In genomic region chr13:58590630-58591029, GRCm38 (mm10) we compare ENCODE assay signal across 9 mouse cellular contexts. TPM values are rescaled to one million over a fixed set of nuclear protein-coding genes. Genes with fewer than 3 reads are reported as not detected.
DNase-seq lines count a peak whose midpoint lies in the region; ATAC-seq and TF ChIP-seq lines count a peak whose summit lies in the region.
"Had no signal": no experiment of that assay in that cellular context is flagged by ENCODE, and none has a peak within 500 bp of the region (broad histone marks: within the 10 kb centered on the region; RNA-seq: fewer than 3 reads in every experiment).

No protein-coding gene starts in this region.

- H3K4me1 ChIP-seq in forebrain, embryonic 14.5 days (ENCODE audit: control insufficient read depth, insufficient read depth, low read length) = peaks cover 5% of the 10 kb centered on the region
- peaks cover 12% of the 10 kb centered on the region for H3K4me1 ChIP-seq in forebrain, embryonic 10.5 days
- H3K4me1 ChIP-seq in neural tube, embryonic 15.5 days = peaks cover 7% of the 10 kb centered on the region; the same call in 1 of the 2 replicates
- H3K4me1 ChIP-seq in lung, embryonic 14.5 days (ENCODE audit: insufficient read depth) = no peaks in the 10 kb centered on the region; the same call in 1 of the 2 replicates
- H3K4me1 ChIP-seq: heart, embryonic 15.5 days had no signal

- WGBS in forebrain, embryonic 14.5 days = 46% methylated on average over 6 of the region's 6 CpGs
- 50% methylated on average over 6 of the region's 6 CpGs for WGBS in forebrain, embryonic 10.5 days
- 43% methylated on average over 6 of the region's 6 CpGs for WGBS in neural tube, embryonic 15.5 days
- 43% methylated on average over 6 of the region's 6 CpGs for WGBS in lung, embryonic 14.5 days

- no peaks in the 10 kb centered on the region for H3K9me3 ChIP-seq in forebrain, embryonic 14.5 days (replicated peaks; ENCODE audit: control insufficient read depth, low read length)
- no peaks in the 10 kb centered on the region for H3K9me3 ChIP-seq in forebrain, embryonic 10.5 days
- no peaks in the 10 kb centered on the region for H3K9me3 ChIP-seq in neural tube, embryonic 15.5 days (replicated peaks)
- H3K9me3 ChIP-seq in lung, embryonic 14.5 days (ENCODE audit: low read depth, low read length) = no peaks in the 10 kb centered on the region
- H3K9me3 ChIP-seq: heart, embryonic 15.5 days had no signal

- no peaks in the 10 kb centered on the region for H3K36me3 ChIP-seq in forebrain, embryonic 14.5 days (ENCODE audit: control insufficient read depth, insufficient read depth, low read length)
- no peaks in the 10 kb centered on the region for H3K36me3 ChIP-seq in forebrain, embryonic 10.5 days (replicated peaks)
- no peaks in the 10 kb centered on the region for H3K36me3 ChIP-seq in neural tube, embryonic 15.5 days
- no peaks in the 10 kb centered on the region for H3K36me3 ChIP-seq in lung, embryonic 14.5 days (ENCODE audit: insufficient read depth)
- H3K36me3 ChIP-seq: heart, embryonic 15.5 days had no signal

- no peak overlapping the region for H3K4me2 ChIP-seq in forebrain, embryonic 14.5 days (ENCODE audit: low read length)
- no peak overlapping the region for H3K4me2 ChIP-seq in neural tube, embryonic 15.5 days
- no peak overlapping the region for H3K4me2 ChIP-seq in lung, embryonic 14.5 days
- H3K4me2 ChIP-seq: heart, embryonic 15.5 days had no signal

- no peak for ATAC-seq in forebrain, embryonic 14.5 days
- no peak for ATAC-seq in neural tube, embryonic 15.5 days (ENCODE audit: low FRiP score)
- ATAC-seq in hematopoietic stem cell, adult 5-6 weeks (replicated peaks in 1 of 2; ENCODE audit: insufficient read depth in 1 of 2, low FRiP score in 2 of 2, low TSS enrichment in 1 of 2, low read depth in 1 of 2, poor library complexity in 2 of 2, severe bottlenecking in 2 of 2) = peak; percentile 50 to 54; a peak in 1 of 4 replicates
- no peak for ATAC-seq in lung, embryonic 14.5 days (ENCODE audit: insufficient read depth)

- DNase-seq in forebrain, embryonic 14.5 days (ENCODE audit: low spot score) = peak; percentile 61
- no peak for DNase-seq in forebrain, embryonic 10.5 days (ENCODE audit: extremely low spot score, low spot score)
- DNase-seq in neural tube, embryonic 10.5 days (ENCODE audit: extremely low spot score, low spot score) = peak; percentile 51
- DNase-seq in c-Kit-positive CD71-negative TER-119-negative erythroid progenitor cells, embryonic 14.5 days (ENCODE audit: low read depth) = peak; percentile 50
- peak; percentile 73 for DNase-seq in lung, embryonic 14.5 days
- DNase-seq in testis, postnatal 10 days (ENCODE audit: low spot score) = peak; percentile 82

- H3K4me3 ChIP-seq in forebrain, embryonic 14.5 days (ENCODE audit: low read depth, low read length) = no peak overlapping the region
- H3K4me3 ChIP-seq in forebrain, embryonic 10.5 days = no peak overlapping the region
- no peak overlapping the region for H3K4me3 ChIP-seq in neural tube, embryonic 15.5 days (replicated peaks)
- no peak overlapping the region for H3K4me3 ChIP-seq in lung, embryonic 14.5 days (ENCODE audit: low read depth, low read length)
- H3K4me3 ChIP-seq: heart, embryonic 15.5 days had no signal

- H3K27ac ChIP-seq in forebrain, embryonic 14.5 days (ENCODE audit: low read depth, low read length) = no peak overlapping the region
- no peak overlapping the region for H3K27ac ChIP-seq in forebrain, embryonic 10.5 days
- no peak overlapping the region for H3K27ac ChIP-seq in neural tube, embryonic 15.5 days (replicated peaks)
- no peak overlapping the region for H3K27ac ChIP-seq in lung, embryonic 14.5 days (ENCODE audit: low read depth)
- H3K27ac ChIP-seq: heart, embryonic 15.5 days had no signal

- no peak overlapping the region for H3K9ac ChIP-seq in forebrain, embryonic 14.5 days (ENCODE audit: low read length)
- H3K9ac ChIP-seq in neural tube, embryonic 15.5 days (replicated peaks) = no peak overlapping the region
- no peak overlapping the region for H3K9ac ChIP-seq in lung, embryonic 14.5 days
- H3K9ac ChIP-seq: heart, embryonic 15.5 days had no signal

- H3K27me3 ChIP-seq in forebrain, embryonic 14.5 days (replicated peaks; ENCODE audit: control insufficient read depth, insufficient read depth, low read length) = no peaks in the 10 kb centered on the region
- H3K27me3 ChIP-seq in forebrain, embryonic 10.5 days (ENCODE audit: poor library complexity, severe bottlenecking) = peaks cover 14% of the 10 kb centered on the region; the same call in 1 of the 2 replicates
- H3K27me3 ChIP-seq in neural tube, embryonic 15.5 days (replicated peaks) = no peaks in the 10 kb centered on the region
- no peaks in the 10 kb centered on the region for H3K27me3 ChIP-seq in lung, embryonic 14.5 days (ENCODE audit: insufficient read depth, low read length)

- TF ChIP-seq CTCF in lung, embryonic 14.5 days (IDR thresholded peaks at IDR 0.05; ENCODE audit: low read depth) = peak; percentile 56

RNA-seq across cellular contexts. Expression of gene Slc28a3, which starts 20.0 kb away (rescaled TPM):
- polyA plus RNA-seq in forebrain, embryonic 14.5 days (2014; fragmentation: Nextera tagmentation; extraction: Ambion mirVana) = not detected in 2 replicates
- polyA plus RNA-seq in forebrain, embryonic 10.5 days (2016; fragmentation: Nextera tagmentation; extraction: Ambion mirVana) = 0.06 TPM in 1 of 2 replicates, not detected in the other
- 0.10 TPM in 1 of 2 replicates, not detected in the other for polyA plus RNA-seq in neural tube, embryonic 15.5 days (2015; fragmentation: Nextera tagmentation; extraction: Ambion mirVana)
- total RNA-seq in hematopoietic stem cell, adult 5-6 weeks (2017) = 0.89 TPM in 1 of 2 replicates, not detected in the other
- polyA plus RNA-seq in lung, embryonic 14.5 days (2014; fragmentation: Nextera tagmentation; extraction: Ambion mirVana) = 0.08 TPM in 1 of 2 replicates, not detected in the other

Comparison
In these comparisons a context has a peak if more than half of its experiments do, and no peak if none do; other contexts are left out.
1. ATAC-seq: peak in hematopoietic stem cell, adult 5-6 weeks (2 of 2); none in forebrain, embryonic 14.5 days (single experiment), neural tube, embryonic 15.5 days (single experiment) and lung, embryonic 14.5 days (single experiment).